Mouse (Mus musculus): ENCODE data around the gene Wt1. TPM values are rescaled to one million over a fixed set of nuclear protein-coding genes. Genes with fewer than 3 reads are reported as not detected.

Wt1 gene
- polyA plus RNA-seq, 1 experiment from 2014 or later, result 0.54 TPM

GRCm38 (mm10) chr2:105215914-105216313, 89.6 kb downstream of the Wt1 start:
- WGBS, result 52% methylated on average over 8 of the region's 8 CpGs
- Histone ChIP-seq H3K9me3 (ENCODE audit: control insufficient read depth, low read length) (no peaks in the 10 kb centered on the region), H3K4me3 (ENCODE audit: low read depth, low read length) (no peak overlapping the region), H3K9ac (ENCODE audit: low read depth, low read length) (no peak overlapping the region), H3K27me3 (replicated peaks; ENCODE audit: control insufficient read depth, insufficient read depth, low read length) (no peaks in the 10 kb centered on the region), H3K4me1 (ENCODE audit: control insufficient read depth, insufficient read depth, low read length) (no peaks in the 10 kb centered on the region), H3K4me2 (ENCODE audit: low read depth, low read length) (no peak overlapping the region), H3K27ac (replicated peaks; ENCODE audit: low read depth, low read length) (no peak overlapping the region), H3K36me3 (ENCODE audit: control insufficient read depth, insufficient read depth, low read length) (no peaks in the 10 kb centered on the region)
- DNase-seq (ENCODE audit: low spot score) (no peak), ATAC-seq (ENCODE audit: low read depth) (no peak)

DNA sequence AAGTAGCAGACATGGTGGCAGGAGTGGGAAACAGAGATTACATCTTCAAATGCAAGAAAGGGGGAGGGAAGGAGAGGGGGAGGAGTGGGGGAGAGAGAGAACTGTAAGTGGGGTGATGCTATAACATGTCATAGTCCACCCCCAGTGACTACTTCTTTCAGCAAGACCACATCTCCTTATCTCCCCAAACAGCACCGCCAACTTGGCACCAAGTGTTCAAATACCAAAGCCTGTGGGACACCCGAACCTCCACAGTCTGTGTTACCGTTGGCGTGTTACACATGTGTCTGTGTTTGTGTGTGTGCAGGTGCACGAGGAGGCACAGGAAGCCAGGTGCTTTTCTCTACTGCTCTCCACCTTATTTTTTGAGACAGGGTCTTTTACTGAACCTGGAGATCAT, 92.9 kb downstream of the Wt1 start:
- WGBS, result 82% methylated on average over 5 of the region's 5 CpGs
- no peak overlapping the region for H3K9ac ChIP-seq (ENCODE audit: low read depth, low read length)
- ATAC-seq (ENCODE audit: low read depth), result no peak
- H3K27me3 ChIP-seq (replicated peaks; ENCODE audit: control insufficient read depth, insufficient read depth, low read length), result no peaks in the 10 kb centered on the region
- no peak for DNase-seq (ENCODE audit: low spot score)
- no peak overlapping the region for H3K4me3 ChIP-seq (ENCODE audit: low read depth, low read length)
- no peaks in the 10 kb centered on the region for H3K9me3 ChIP-seq (ENCODE audit: control insufficient read depth, low read length)
- peaks cover 2% of the 10 kb centered on the region; the same call in 1 of the 2 replicates for H3K4me1 ChIP-seq (ENCODE audit: control insufficient read depth, insufficient read depth, low read length)
- H3K36me3 ChIP-seq (ENCODE audit: control insufficient read depth, insufficient read depth, low read length), result no peaks in the 10 kb centered on the region
- H3K27ac ChIP-seq (replicated peaks; ENCODE audit: low read depth, low read length), result no peak overlapping the region
- H3K4me2 ChIP-seq (ENCODE audit: low read depth, low read length), result no peak overlapping the region

GRCm38 (mm10) chr2:105219664-105220063, 93.3 kb downstream of the Wt1 start:
- Histone ChIP-seq H3K4me2 (ENCODE audit: low read depth, low read length) (no peak overlapping the region), H3K4me1 (ENCODE audit: control insufficient read depth, insufficient read depth, low read length) (peaks cover 6% of the 10 kb centered on the region), H3K9ac (ENCODE audit: low read depth, low read length) (no peak overlapping the region), H3K4me3 (ENCODE audit: low read depth, low read length) (no peak overlapping the region), H3K36me3 (ENCODE audit: control insufficient read depth, insufficient read depth, low read length) (no peaks in the 10 kb centered on the region), H3K27me3 (replicated peaks; ENCODE audit: control insufficient read depth, insufficient read depth, low read length) (no peaks in the 10 kb centered on the region), H3K27ac (replicated peaks; ENCODE audit: low read depth, low read length) (no peak overlapping the region), H3K9me3 (ENCODE audit: control insufficient read depth, low read length) (no peaks in the 10 kb centered on the region)
- DNase-seq (ENCODE audit: low spot score) (no peak), ATAC-seq (ENCODE audit: low read depth) (no peak)
- 48% methylated on average over 8 of the region's 8 CpGs for WGBS

DNA sequence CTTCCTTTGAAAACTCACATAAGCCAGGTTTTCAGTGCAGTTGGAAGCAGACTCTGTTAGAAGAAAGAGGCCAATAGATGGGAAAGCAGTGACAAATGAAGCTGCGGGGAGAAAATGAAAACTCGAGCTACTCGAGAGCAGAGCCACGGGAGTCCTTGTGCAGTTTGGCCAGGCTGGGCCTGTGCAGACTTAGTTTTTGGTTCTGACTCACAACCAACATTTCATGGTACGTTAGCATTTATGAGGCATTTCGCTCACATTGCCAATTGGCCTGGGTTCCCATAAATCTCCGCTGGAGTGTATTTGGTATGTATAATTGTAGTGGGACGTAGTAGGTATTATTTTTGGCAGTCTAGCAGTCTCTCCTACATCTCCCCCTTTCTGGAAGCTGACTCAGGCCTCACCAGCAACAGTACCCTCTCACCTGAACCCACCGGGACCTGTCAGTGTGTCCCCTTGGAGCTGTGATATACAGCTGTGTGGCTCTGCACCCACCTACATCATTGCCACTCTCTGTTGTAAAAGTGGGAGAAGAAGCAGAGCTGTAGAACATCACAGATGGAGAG, 94.5 kb downstream of the Wt1 start:
- no peak overlapping the region for H3K9ac ChIP-seq (ENCODE audit: low read depth, low read length)
- no peak overlapping the region for H3K27ac ChIP-seq (replicated peaks; ENCODE audit: low read depth, low read length)
- H3K9me3 ChIP-seq (ENCODE audit: control insufficient read depth, low read length), result no peaks in the 10 kb centered on the region
- ATAC-seq (ENCODE audit: low read depth) (peak; percentile 64; the same call in 1 of the 2 replicates), DNase-seq (ENCODE audit: low spot score) (peak; percentile 84)
- no peaks in the 10 kb centered on the region; the same call in 1 of the 2 replicates for H3K27me3 ChIP-seq (replicated peaks; ENCODE audit: control insufficient read depth, insufficient read depth, low read length)
- H3K4me2 ChIP-seq (ENCODE audit: low read depth, low read length), result no peak overlapping the region
- no peaks in the 10 kb centered on the region for H3K36me3 ChIP-seq (ENCODE audit: control insufficient read depth, insufficient read depth, low read length)
- WGBS, result 47% methylated on average over 9 of the region's 9 CpGs
- no peak overlapping the region for H3K4me3 ChIP-seq (ENCODE audit: low read depth, low read length)
- peaks cover 9% of the 10 kb centered on the region for H3K4me1 ChIP-seq (ENCODE audit: control insufficient read depth, insufficient read depth, low read length)

Other genes starting within 250 kb of the Wt1 start
- gene Eif3m, start 109.4 kb upstream of the Wt1 start, polyA plus RNA-seq (2014; fragmentation: Nextera tagmentation; extraction: Ambion mirVana), result 279 and 283 TPM in 2 replicates
- gene Gm11060, start 34.5 kb upstream of the Wt1 start, polyA plus RNA-seq (2014; fragmentation: Nextera tagmentation; extraction: Ambion mirVana), result not detected in 2 replicates
- 0.21 and 0.35 TPM in 2 replicates for gene Them7, start 97.8 kb downstream of the Wt1 start, polyA plus RNA-seq (2014; fragmentation: Nextera tagmentation; extraction: Ambion mirVana)

All from embryonic facial prominence, embryonic 14.5 days (tissue).